Mouse (Mus musculus): ENCODE measurements around the gene Tnnc2.

Gene Tnnc2

GRCm38 (mm10) chr2:164737377-164738090 is 42.2 kb downstream of the Tnnc2 start:
- no peak for DNase-seq (ENCODE audit: low read depth, low spot score)

- no peak for DNase-seq (ENCODE audit: low read depth, low spot score)
These were observed 44.3 kb downstream of the Tnnc2 start for GRCm38 (mm10) chr2:164735446-164735845.

GRCm38 (mm10) chr2:164734839-164735238 is 44.9 kb downstream of the Tnnc2 start:
- no peak for DNase-seq (ENCODE audit: low read depth, low spot score)

- DNase-seq (ENCODE audit: low read depth, low spot score): no peak
These were observed 46.5 kb downstream of the Tnnc2 start for GRCm38 (mm10) chr2:164733259-164733658.

- DNase-seq (ENCODE audit: low read depth, low spot score): no peak
These were observed 48.0 kb downstream of the Tnnc2 start for GRCm38 (mm10) chr2:164731719-164732118.

Measured in mesoderm, embryonic 11.5 days (tissue).